ENCODE assay signal across 18 mouse cellular contexts in genomic region chr4:100247826-100248225, GRCm38 (mm10).
DNase-seq lines count a peak whose midpoint lies in the region; ATAC-seq and TF ChIP-seq lines count a peak whose summit lies in the region.
"Had no signal": no experiment of that assay in that cellular context is flagged by ENCODE, and none has a peak within 500 bp of the region (broad histone marks: within the 10 kb centered on the region; RNA-seq: fewer than 3 reads in every experiment).

No protein-coding gene starts in this region.

- no peak overlapping the region for H3K4me3 ChIP-seq in lung, embryonic 15.5 days
- H3K4me3 ChIP-seq in lung, adult 2 months (replicated peaks; ENCODE audit: extremely low read depth, low read depth, low read length): no peak overlapping the region
- no peak overlapping the region for H3K4me3 ChIP-seq in embryonic fibroblast, embryonic 13.5 days (ENCODE audit: insufficient read depth, low read length)
- no peak overlapping the region for H3K4me3 ChIP-seq in kidney, embryonic 16.5 days (ENCODE audit: low read length)
- H3K4me3 ChIP-seq in stomach, postnatal 0 days (ENCODE audit: low read depth, low read length): no peak overlapping the region
- H3K4me3 ChIP-seq in hindbrain, postnatal 0 days (ENCODE audit: low read length): no peak overlapping the region
- no peak overlapping the region for H3K4me3 ChIP-seq in left cerebral cortex, adult 2 months
- H3K4me3 ChIP-seq: embryonic facial prominence, embryonic 10.5 days; erythroblast, embryonic 14.5 days; forebrain, embryonic 15.5 days; intestine, embryonic 15.5 days; stomach, embryonic 15.5 days had no signal

- H3K27ac ChIP-seq in lung, embryonic 15.5 days: peak overlapping the region; percentile 25
- H3K27ac ChIP-seq in embryonic fibroblast, embryonic 13.5 days (ENCODE audit: insufficient read depth, low read length): peak overlapping the region; percentile 30
- H3K27ac ChIP-seq in kidney, embryonic 16.5 days (ENCODE audit: low read length): peak overlapping the region; percentile 44; the same call in 1 of the 2 replicates
- 0 out of 2 replicates have a peak overlapping the region, but pooled peaks have one; percentile 8 for H3K27ac ChIP-seq in stomach, postnatal 0 days (replicated peaks)
- H3K27ac ChIP-seq in hindbrain, postnatal 0 days: no peak overlapping the region
- no peak overlapping the region for H3K27ac ChIP-seq in left cerebral cortex, adult 2 months
- H3K27ac ChIP-seq: embryonic facial prominence, embryonic 10.5 days; forebrain, embryonic 15.5 days; intestine, embryonic 15.5 days; stomach, embryonic 15.5 days had no signal

- H3K9me3 ChIP-seq in lung, embryonic 15.5 days: no peaks in the 10 kb centered on the region
- H3K9me3 ChIP-seq in kidney, embryonic 16.5 days (ENCODE audit: low read length): no peaks in the 10 kb centered on the region
- H3K9me3 ChIP-seq in stomach, postnatal 0 days (ENCODE audit: control insufficient read depth, low read length): no peaks in the 10 kb centered on the region
- H3K9me3 ChIP-seq in hindbrain, postnatal 0 days (ENCODE audit: low read length): no peaks in the 10 kb centered on the region
- H3K9me3 ChIP-seq: embryonic facial prominence, embryonic 10.5 days; forebrain, embryonic 15.5 days; intestine, embryonic 15.5 days; stomach, embryonic 15.5 days had no signal

- no peak for TF ChIP-seq CTCF in lung, adult 2 months (IDR thresholded peaks at IDR 0.05; ENCODE audit: insufficient read depth, low read length)
- TF ChIP-seq CTCF in embryonic fibroblast, embryonic 13.5 days (IDR thresholded peaks at IDR 0.05; ENCODE audit: borderline replicate concordance, insufficient read depth, low read length): no peak
- no peak for TF ChIP-seq CTCF in stomach, postnatal 0 days (IDR thresholded peaks at IDR 0.05; ENCODE audit: low read depth)
- TF ChIP-seq CTCF in hindbrain, postnatal 0 days (IDR thresholded peaks at IDR 0.05; ENCODE audit: low read depth): no peak
- TF ChIP-seq CTCF in left cerebral cortex, adult 2 months (IDR thresholded peaks at IDR 0.05): no peak

- no peaks in the 10 kb centered on the region for H3K36me3 ChIP-seq in lung, embryonic 15.5 days
- no peaks in the 10 kb centered on the region for H3K36me3 ChIP-seq in kidney, embryonic 16.5 days (ENCODE audit: insufficient read depth, low read length)
- H3K36me3 ChIP-seq in stomach, postnatal 0 days (ENCODE audit: control insufficient read depth, insufficient read depth, low read length): no peaks in the 10 kb centered on the region
- H3K36me3 ChIP-seq in hindbrain, postnatal 0 days (ENCODE audit: insufficient read depth, low read length): no peaks in the 10 kb centered on the region
- H3K36me3 ChIP-seq: embryonic facial prominence, embryonic 10.5 days; forebrain, embryonic 15.5 days; G1E; intestine, embryonic 15.5 days; stomach, embryonic 15.5 days had no signal

- H3K4me2 ChIP-seq in lung, embryonic 15.5 days: no peak overlapping the region
- H3K4me2 ChIP-seq in kidney, embryonic 16.5 days (replicated peaks; ENCODE audit: low read depth, low read length): no peak overlapping the region
- H3K4me2 ChIP-seq in stomach, postnatal 0 days (replicated peaks; ENCODE audit: low read depth): no peak overlapping the region
- H3K4me2 ChIP-seq in hindbrain, postnatal 0 days (ENCODE audit: low read depth, low read length): no peak overlapping the region
- H3K4me2 ChIP-seq: forebrain, embryonic 15.5 days; intestine, embryonic 15.5 days; stomach, embryonic 15.5 days had no signal

- intact Hi-C loops in left cerebral cortex, adult 2 months (cut with DNase I): no loop called here

- no peak for TF ChIP-seq EP300 in stomach, postnatal 0 days (optimal IDR thresholded peaks at IDR 0.05)

- TF ChIP-seq POLR2A in lung, adult 2 months (IDR thresholded peaks at IDR 0.05; ENCODE audit: borderline replicate concordance, extremely low read depth, low read depth, low read length): no peak
- TF ChIP-seq POLR2A in embryonic fibroblast, embryonic 13.5 days (IDR thresholded peaks at IDR 0.05; ENCODE audit: low read depth, low read length): no peak

- ATAC-seq in lung, embryonic 15.5 days (ENCODE audit: borderline replicate concordance, extremely low read depth, low FRiP score, low TSS enrichment): no peak
- peak; percentile 79 for ATAC-seq in kidney, embryonic 16.5 days (ENCODE audit: low FRiP score, low TSS enrichment)
- ATAC-seq in stomach, postnatal 0 days (ENCODE audit: low FRiP score, low TSS enrichment): no peak
- no peak for ATAC-seq in hindbrain, postnatal 0 days
- ATAC-seq: CD4-positive, CD25-positive, alpha-beta regulatory T cell, adult 4 months; forebrain, embryonic 15.5 days; intestine, embryonic 15.5 days had no signal

- H3K4me1 ChIP-seq in lung, embryonic 15.5 days: peaks cover 44% of the 10 kb centered on the region
- peaks cover 2% of the 10 kb centered on the region for H3K4me1 ChIP-seq in lung, adult 2 months (ENCODE audit: control insufficient read depth, insufficient read depth, low read length)
- H3K4me1 ChIP-seq in embryonic fibroblast, embryonic 13.5 days (ENCODE audit: control insufficient read depth, insufficient read depth, low read length): no peaks in the 10 kb centered on the region; the same call in 1 of the 2 replicates
- H3K4me1 ChIP-seq in kidney, embryonic 16.5 days (ENCODE audit: insufficient read depth, low read length): peaks cover 38% of the 10 kb centered on the region
- H3K4me1 ChIP-seq in stomach, postnatal 0 days (replicated peaks; ENCODE audit: control insufficient read depth, insufficient read depth): no peaks in the 10 kb centered on the region
- no peaks in the 10 kb centered on the region for H3K4me1 ChIP-seq in hindbrain, postnatal 0 days (ENCODE audit: insufficient read depth, low read length)
- H3K4me1 ChIP-seq: forebrain, embryonic 15.5 days had no signal

- 37% methylated on average over 7 of the region's 7 CpGs for WGBS in lung, embryonic 15.5 days
- WGBS in lung, adult 2 months: 52% methylated on average over 7 of the region's 7 CpGs
- WGBS in kidney, embryonic 16.5 days: 40% methylated on average over 7 of the region's 7 CpGs
- WGBS in stomach, postnatal 0 days: 49% methylated on average over 7 of the region's 7 CpGs
- WGBS in hindbrain, postnatal 0 days: 86% methylated on average over 7 of the region's 7 CpGs

- no peak for DNase-seq in lung, adult 2 months
- no peak for DNase-seq in stomach, postnatal 0 days (ENCODE audit: low spot score)
- DNase-seq in hindbrain, postnatal 0 days (ENCODE audit: low spot score): no peak
- no peak for DNase-seq in left cerebral cortex, adult 2 months (ENCODE audit: extremely low spot score in 1 of 2, low spot score in 2 of 2)
- DNase-seq: adrenal gland, adult 8-10 months; cerebellum, adult 11 months; cerebellum, postnatal 36 days; lung, postnatal 10 days had no signal

- H3K9ac ChIP-seq in lung, embryonic 15.5 days: no peak overlapping the region
- H3K9ac ChIP-seq in kidney, embryonic 16.5 days (replicated peaks; ENCODE audit: low read length): no peak overlapping the region
- no peak overlapping the region for H3K9ac ChIP-seq in stomach, postnatal 0 days (ENCODE audit: low read length)
- H3K9ac ChIP-seq in hindbrain, postnatal 0 days (replicated peaks; ENCODE audit: low read length): no peak overlapping the region
- H3K9ac ChIP-seq: forebrain, embryonic 15.5 days; intestine, embryonic 15.5 days; stomach, embryonic 15.5 days had no signal

- no peaks in the 10 kb centered on the region for H3K27me3 ChIP-seq in lung, embryonic 15.5 days
- no peaks in the 10 kb centered on the region for H3K27me3 ChIP-seq in kidney, embryonic 16.5 days (ENCODE audit: insufficient read depth, low read length)
- no peaks in the 10 kb centered on the region for H3K27me3 ChIP-seq in stomach, postnatal 0 days (ENCODE audit: control insufficient read depth, insufficient read depth, low read length)
- H3K27me3 ChIP-seq in hindbrain, postnatal 0 days (ENCODE audit: insufficient read depth, low read length): no peaks in the 10 kb centered on the region
- H3K27me3 ChIP-seq: forebrain, embryonic 15.5 days; intestine, embryonic 15.5 days; stomach, embryonic 15.5 days had no signal

Comparison
In these comparisons a context has a peak if more than half of its experiments do, and no peak if none do; other contexts are left out.
1. H3K27ac ChIP-seq: peak in lung, embryonic 15.5 days (single experiment), embryonic fibroblast, embryonic 13.5 days (single experiment), kidney, embryonic 16.5 days (single experiment) and stomach, postnatal 0 days (single experiment); none in hindbrain, postnatal 0 days (single experiment) and left cerebral cortex, adult 2 months (single experiment).